Mouse (Mus musculus) liver (tissue): ENCODE data around the gene Npr1.

Experiments used
- DNase-seq: peaks from one replicate; pipeline ENCODE4 v3.0.0-alpha.2; 2020; ENCODE audit warnings: mixed read lengths

The Npr1 gene

DNA sequence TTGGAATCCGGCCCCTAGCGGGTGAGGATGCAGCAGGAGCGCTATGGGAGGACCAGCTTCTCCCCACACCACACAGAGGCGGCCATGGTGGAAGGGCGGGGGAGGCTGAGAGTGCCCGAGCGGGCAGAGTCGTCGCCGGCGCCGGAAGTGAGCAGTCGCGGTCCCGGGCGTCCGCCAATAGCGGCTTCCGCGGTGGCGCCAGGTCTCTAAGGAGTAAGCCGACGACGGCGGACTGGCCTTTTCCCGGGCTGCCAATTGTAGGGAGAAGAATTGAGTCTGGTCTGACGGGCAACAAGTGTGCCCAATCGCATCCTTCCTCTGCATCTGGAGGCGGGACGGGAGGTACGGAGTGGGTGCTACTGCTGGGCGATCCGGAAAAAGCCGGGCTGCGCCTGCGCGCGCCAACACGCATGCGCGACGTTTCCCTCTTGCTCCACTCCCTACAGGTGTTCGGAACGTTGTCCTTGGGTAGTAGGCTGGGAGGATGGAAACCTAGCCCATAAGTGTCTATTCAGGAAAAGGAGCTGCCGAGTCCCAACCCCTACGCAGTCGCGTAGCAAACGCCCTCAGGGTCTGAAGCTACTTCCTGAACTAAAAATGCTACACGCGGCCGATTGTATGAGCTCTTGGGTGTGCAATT, 32.2 kb downstream of the Npr1 start, which contains the start of gene Ints3:
Gene Ints3, minus strand, starts transcription at position 242 of the 640 bp plus-strand sequence.
- DNase-seq = peak; percentile 99

DNA sequence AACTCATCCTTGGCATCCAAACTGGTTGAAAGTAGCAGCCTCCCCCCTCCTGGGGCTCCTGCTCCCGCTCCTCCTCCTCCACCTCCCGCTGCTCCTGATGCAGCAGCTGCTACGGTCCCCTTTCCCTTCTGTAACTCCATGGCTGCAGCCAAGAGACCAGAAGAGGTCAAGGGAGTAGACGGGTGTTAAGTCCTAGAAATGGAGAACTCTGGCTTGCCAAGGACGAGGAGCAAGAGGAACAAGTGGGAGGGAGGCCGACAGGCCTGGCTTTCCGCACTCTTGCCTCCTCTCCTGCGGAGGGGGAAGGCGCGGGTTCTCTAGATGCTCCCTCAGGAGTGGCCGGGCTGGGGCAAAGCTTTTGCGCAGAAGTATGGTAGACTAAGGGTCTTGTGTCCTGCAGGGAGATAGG, 32.9 kb downstream of the Npr1 start:
- peak; percentile 57 for DNase-seq

DNA sequence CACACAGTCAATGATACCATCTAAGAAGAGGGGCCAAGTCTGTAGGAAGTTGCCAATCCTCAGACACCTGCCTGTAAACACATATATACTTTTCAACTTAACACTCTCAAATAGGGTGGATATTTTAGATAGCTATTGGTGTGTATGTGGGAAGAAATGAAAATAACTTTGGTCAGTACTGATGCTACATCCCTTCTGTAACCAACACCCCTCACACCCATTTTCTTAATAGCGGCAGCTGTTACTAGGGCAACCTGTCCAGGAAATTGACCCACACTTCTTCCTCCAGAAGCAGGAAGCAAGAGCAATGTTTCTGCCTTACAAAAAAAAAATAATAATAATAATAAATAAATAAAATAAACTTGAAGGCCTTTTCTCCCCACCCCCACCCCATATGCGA, 33.3 kb downstream of the Npr1 start:
- no peak for DNase-seq

DNA sequence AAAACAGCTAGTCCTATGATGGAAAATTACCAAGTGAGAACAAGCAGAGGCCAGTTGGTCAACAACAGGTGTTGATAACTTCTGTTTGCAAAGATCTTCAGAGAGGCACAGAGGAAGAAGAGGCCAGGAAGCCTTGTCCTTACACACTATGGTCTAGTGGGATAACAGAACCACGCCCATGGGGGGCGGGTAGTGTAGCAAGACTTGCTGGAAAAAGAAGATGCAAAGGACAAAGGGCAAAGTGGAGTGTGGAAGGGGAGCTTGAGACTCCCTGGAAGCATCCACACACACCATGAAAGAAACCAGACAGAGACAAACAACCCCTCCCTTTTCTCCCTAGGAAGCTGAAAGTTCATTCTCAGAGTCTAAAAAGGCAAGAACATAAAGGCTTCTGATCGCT, 36.1 kb downstream of the Npr1 start:
- peak; percentile 71 for DNase-seq

DNA sequence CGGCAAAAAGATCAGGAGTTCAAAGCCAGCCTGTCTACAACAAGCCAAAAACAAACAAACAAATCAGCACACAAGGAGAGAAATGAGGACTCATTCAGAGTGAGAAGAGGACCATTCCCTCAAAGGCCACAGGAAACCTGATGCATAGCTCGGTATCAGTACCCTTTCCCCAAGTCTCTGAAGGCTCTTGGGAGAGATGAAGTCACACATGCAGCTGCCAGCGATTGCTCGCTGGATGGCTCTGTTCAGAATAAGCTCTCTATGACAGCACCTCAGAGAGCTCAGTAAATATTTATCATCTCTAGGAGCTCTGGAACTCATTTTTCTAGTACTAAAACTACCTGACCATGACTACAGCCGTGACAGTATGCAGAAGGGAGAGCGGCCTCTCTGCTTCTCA, 37.5 kb downstream of the Npr1 start:
- peak; percentile 9 for DNase-seq

DNA sequence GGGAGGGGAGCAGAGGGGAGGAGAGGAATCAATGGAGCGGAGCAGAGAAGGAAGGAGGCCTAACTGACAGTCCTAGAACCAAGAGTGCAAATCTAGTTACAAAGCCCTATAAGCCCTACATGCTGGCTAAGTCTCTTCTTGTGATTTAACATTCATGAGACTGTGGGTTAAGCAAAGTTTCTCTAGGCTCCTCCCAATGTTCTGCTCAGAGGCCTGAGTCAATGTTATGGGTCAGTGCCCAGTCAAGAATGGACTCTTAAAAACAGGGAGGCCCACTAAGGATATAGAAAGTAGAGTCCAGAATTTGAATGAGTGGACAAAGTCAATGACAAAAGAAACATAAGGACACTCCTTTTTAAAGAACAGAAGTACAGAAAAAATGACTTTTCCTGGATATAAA, 38.1 kb downstream of the Npr1 start:
- DNase-seq = no peak

DNA sequence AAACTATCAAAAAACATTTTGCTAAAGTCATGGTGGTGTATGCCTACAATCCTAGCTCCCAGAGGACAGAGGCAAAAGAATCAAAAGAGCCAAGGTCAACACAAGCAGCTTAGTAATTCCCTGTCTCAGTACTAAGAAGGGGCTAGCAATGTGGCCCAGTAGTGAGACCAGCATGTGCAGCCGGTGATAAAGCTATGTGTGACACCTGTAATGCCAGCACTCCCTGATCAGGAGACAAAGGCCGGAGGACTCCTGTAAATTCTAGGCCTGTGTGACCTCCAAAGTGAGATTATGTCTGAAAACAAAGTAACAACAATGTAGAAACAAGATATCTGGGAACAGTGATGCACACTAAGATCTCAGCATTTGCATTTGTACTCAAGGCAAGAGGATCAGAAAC, 40.2 kb downstream of the Npr1 start:
- DNase-seq = no peak

DNA sequence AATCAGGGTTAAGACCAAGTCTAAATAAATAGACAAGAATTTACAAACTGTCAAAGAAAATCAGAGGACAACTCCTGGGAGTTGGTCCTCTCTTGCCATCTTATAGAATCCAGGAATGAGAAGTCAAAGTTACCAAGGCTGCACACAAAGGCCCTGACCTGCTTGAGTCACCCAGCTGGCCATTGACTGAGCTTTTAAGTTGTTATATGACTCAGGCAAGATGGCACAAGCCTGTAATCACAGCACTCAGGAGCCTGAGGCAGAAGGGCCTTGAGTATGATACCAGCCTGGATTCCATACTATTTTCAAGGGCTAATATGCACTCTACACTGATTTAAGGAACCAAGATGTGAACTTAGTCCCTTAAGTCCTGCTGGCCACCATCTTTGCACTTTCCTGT, 42.1 kb downstream of the Npr1 start:
- DNase-seq = no peak

DNA sequence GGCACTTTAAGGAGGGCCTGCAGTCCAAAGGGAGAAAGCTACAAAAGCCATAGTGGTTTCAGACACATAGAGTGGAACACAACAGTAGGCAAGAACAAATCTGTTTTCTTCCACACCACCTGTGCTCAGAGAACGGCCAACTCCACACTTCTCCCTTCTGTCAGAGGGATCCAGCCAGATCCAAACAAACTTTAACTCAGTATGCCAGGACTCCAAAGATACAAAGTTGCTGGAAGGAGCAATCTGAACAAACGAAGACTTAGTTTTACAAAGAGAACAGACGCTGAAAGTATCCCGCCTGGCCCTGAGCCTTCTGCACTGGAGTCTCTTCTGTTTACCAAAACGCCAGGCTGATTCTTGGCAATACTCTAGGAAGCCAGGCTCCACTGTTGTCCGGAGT, 45.0 kb downstream of the Npr1 start:
- no peak for DNase-seq

DNA sequence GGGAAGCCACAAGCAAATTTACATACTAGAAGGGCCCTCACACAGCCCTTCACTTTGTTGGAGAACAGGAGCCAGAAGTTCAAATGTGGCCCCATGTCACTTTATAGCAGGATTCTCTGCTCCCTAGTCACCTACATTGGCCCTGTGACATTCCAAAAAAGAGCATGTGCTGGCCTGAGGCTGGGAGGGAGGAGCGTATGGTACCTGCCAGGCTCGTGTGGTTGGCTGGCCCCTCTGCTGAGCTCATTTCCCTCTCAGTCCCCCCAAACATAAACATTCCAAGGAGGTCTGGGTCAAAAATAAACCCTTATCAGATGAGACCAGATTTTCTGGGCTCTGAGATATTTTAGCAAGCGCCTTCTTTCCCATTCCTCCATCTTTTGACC, 52.7 kb downstream of the Npr1 start:
- no peak for DNase-seq

DNA sequence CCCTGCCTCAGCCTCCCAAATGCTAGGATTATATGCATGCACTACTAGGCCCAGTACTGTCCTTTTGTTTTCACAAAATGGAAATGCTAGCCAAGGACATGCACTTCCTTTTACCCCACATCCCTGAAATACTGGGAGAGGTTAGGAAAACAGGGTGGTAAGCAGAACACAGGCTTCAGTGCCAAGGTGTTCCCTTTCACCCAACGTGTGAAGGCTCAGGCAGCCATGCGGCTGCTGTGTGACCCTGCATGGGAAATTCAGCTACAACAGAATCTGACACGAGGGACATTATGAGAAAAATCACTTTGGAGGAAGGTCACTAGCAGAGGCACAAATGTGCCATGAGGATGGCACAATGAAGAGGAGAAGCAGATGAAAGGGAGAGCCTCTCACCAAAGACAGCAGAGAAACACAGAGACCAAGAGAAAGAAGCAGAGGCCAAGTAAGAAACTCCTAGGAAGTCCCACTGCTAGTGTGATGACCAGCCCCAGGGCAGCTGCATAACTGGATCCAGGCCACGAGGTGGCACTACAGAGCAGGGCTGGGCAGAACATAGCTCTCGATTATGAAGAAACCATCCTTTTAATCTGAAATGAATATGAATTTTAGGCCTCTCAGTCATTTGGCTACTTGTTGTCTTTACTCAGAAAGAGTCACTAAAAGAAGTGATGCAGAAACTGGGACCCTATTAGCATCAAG, 53.2 kb downstream of the Npr1 start:
- DNase-seq = peak; percentile 73

DNA sequence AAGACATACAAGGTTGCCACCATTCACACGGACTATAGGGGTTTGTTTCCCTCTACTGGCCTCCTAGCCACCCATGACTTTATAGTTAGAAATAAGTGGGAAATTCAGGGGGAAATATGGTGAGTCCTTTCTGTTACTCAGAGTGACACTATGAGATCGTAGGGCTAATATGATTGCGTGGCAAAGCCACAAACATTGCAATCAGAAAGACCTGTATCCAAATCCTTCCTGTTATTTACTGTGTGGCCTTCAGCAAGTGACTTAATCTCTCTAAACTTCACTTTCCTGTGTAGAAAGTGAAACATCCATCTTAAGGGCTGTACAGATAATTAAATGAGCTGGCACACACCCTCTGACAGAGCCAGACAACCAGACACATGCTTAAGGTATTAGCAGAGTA, 56.9 kb downstream of the Npr1 start:
- DNase-seq = no peak

DNA sequence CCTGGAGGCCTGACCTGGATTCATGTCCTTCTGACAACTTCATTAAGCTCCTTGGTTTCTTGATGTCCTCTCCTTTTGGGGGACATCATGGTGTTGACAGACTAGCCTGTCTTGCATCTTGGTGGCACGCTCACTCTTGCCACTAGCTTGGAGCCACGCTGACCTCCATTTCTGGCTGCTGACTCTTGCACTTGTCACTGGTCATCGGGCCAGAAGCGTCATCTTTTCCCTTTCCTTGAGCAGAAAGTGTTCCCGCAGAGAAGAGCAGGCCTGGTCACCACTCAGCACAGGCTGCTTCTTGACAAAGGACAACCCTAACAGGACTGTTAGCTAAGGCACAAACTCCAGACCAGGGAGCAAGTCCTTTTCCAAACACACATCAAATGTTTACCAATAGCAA, 59.3 kb downstream of the Npr1 start:
- DNase-seq = no peak

DNA sequence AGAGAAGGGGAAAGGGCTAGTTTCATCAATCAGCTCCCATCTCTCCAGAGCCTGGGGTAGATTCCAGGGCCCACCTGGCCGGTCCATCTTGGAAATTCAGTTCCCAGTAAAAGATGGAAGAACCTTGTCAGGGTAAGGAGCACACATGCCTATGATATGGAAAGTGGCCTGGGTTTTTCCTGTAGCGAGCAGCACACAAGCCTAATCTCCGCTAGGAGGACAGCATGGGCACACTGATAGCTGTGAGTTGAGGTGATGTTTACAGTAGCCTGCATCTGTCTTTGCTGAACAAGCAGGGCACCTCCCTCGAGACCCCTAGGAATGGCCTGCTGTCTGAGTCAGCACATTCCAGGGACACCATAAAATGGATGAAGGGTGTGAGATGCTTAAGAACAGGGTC, 61.1 kb downstream of the Npr1 start:
- no peak for DNase-seq

DNA sequence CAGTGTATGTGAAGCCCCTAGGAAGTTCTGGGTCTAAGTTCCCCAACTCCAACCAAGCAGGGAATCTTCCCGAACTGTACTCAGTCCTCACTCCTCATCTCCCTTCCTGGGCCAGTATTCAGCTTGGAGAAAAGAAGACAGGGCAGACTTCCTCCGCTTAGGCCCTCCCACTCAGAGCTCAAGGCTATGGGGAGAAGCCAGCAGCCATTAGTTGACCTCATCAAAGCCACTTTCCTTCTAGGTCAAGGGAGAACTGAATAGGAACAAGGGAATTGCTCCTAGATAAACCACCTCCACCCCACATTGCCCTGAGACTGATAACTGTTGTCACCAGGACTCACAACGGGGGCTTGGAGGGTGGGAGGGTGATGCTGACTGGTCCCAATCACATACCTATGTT, 61.5 kb downstream of the Npr1 start:
- DNase-seq = no peak

DNA sequence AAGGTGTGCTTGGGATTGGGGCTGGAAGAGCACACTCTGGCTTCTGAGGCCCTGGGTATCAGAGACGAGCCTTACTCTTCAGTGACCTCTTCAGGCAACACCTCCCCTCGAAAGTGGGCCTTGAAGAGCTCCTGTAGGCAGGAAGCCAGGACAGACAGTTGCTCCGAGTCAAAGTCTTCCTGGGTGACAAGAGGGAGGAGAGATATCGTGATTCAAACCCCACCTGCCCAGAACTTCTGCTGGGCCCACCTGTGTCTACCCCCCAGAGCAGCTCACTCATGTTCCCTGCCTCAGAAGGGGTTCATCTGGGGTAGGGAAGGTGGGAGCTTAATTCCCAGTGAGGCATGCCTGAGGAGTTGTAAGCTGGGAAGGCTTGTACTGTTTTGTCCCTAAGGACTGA, 64.7 kb downstream of the Npr1 start:
- no peak for DNase-seq
